Mouse (Mus musculus) urinary bladder, postnatal 36 days (tissue): ENCODE data around the gene Pou4f1.

Experiments
- DNase-seq, 2 experiments: peaks; one replicate each; pipeline ENCODE4 v3.0.0; 2022; ENCODE audit warnings: low spot score in 2 of 2, mixed read lengths in 1 of 2

Pou4f1 gene

DNA sequence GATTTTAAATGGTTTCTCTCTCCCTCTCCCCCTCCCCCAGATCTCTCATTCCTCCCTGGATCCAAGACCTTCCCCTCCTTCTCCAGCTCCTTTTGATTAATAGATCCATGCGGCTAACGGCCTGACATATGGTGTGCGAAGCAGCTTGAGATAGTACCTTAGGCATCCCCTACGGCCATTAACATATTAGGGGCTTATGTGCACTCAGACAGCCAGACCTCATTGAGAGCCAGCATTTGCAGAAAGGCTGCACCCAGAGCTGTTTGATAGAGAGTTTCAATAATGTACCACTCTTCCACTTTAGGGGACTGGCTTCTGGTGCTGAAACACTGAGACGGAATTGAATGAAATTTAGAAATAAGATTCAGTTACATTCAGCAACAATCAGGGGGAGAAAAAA is 10.8 kb downstream of the Pou4f1 start:
- no peak for DNase-seq

DNA sequence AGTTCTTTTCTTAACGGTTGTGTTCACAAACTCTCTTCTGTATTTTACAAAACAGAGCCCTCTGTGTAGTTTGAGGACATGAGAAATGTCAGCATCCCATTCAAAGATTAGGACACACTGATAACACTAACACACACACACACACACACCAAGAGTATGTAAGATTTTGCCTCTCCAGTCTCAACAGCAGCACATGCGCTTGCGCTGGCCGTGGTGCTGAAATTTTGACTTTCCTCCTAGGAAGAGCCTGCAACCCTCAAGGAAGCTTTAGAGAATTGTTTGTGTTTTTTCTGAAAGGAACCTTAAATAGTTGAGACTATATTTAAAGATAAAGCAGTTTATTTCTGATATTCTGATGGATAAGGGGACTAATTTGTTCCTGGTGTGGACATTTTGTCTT is 14.0 kb downstream of the Pou4f1 start:
- peak in 1 of 2 experiments; percentile 32 for DNase-seq

DNA sequence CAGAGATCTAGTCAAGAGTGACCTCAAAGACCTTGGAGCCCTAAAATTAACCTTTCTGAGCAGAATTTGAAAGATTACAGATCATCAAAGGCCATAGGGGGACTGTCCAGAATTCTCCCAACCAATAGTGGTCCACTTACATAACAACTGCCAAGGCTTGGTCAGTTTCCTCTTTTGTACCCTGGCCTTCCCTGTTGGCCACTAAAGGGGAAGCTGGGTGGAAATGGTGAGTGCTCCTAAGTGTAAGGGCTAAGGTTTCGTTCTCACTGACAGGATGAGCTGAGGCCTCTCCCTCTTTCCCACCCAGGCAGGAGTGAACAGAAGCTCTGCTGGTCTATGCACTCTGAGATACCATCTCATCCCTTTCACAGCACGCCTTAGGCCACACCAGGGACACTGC is 33.5 kb downstream of the Pou4f1 start:
- no peak for DNase-seq

DNA sequence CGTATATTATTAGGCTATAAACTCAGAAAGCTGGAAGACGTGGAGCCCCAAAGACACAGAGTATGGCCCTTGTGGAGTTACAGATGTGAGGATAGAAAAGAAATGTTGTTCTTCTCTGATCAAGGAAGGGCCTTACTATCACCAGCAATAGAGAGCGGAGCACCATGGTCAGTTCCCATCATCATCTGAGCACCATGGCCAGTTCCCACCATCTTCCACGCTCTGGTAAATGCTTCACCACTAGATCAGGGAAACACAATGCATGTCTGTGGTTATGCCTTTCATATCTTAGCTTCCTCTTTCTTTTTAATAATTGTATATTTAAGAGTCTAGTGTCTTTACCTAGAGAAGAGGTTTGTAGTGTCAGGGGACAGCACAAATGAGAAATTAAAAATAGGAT is 37.0 kb downstream of the Pou4f1 start:
- no peak for DNase-seq

DNA sequence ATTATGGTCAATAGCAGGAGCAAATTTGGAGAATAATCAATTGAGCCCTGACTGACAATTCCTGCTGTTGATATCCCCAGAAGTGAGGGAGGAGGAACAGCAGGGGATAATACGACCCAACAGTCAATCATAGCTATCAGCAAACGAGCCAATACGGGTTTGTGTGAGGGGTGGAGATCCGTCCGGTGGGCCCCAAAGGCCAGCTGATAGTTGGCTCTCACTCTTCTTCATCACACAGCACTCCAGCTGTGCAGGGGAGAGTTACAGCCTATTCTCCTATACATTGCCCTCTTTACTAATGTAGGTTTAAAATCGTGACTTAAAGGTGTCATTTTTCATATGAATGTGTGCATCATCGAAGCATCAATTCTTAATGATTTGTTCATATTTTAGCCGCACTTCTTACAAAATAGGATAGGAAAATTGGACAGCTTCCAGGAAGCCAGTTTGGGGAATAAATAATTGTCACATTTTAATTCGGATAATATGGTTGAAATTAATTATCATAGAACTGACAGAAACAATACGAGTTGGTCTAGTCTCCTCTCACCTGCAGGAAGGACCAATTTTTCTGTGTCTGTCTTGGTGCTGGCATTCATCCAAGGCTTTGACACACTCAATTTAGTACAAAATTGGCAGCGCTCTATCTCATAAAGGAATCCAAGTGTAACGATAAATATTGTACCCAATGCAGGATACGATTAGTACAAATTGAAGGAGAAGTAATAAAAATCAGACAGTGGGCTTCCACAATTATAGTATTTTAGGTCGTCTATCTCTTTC is 43.9 kb downstream of the Pou4f1 start:
- DNase-seq = no peak
